Mouse (Mus musculus) liver, postnatal 0 days (tissue): Measurements from ENCODE around the gene Dhdds. TPM values are rescaled to one million over a fixed set of nuclear protein-coding genes. Genes with fewer than 3 reads are reported as not detected.

Experiments used
- ATAC-seq: fragments of 200-750 bp; cut with Nextera tagmentation; 2 replicates; pipeline ENCODE4 v1.8.0; 2017; ENCODE audit warnings: mild to moderate bottlenecking, moderate library complexity
- DNase-seq: peaks from one replicate; pipeline ENCODE4 v3.0.0-alpha.2; 2016
- H3K27ac ChIP-seq: fragments of 300-500 bp; sonication (generic); 2 replicates; pipeline ENCODE4 v1.5.1; 2014; ENCODE audit warnings: antibody characterized with exemption, moderate library complexity, mild to moderate bottlenecking, low read depth
- H3K27me3 ChIP-seq: fragments of 300-500 bp; sonication (generic); 2 replicates; pipeline ENCODE4 v1.6.1; 2014; ENCODE audit warnings: low read length, control low read depth, mixed read lengths; ENCODE audit not compliant: insufficient read depth
- H3K36me3 ChIP-seq: fragments of 300-500 bp; sonication (generic); replicated peaks from 2 replicates; pipeline ENCODE4 v1.6.1; 2014; ENCODE audit warnings: mild to moderate bottlenecking, control low read depth, low read length, moderate library complexity, mixed read lengths; ENCODE audit not compliant: insufficient read depth
- H3K4me1 ChIP-seq: fragments of 300-500 bp; sonication (generic); 2 replicates; pipeline ENCODE4 v1.6.1; 2014; ENCODE audit warnings: antibody characterized with exemption, mild to moderate bottlenecking, control low read depth; ENCODE audit not compliant: insufficient read depth
- H3K4me2 ChIP-seq: fragments of 300-500 bp; sonication (generic); 2 replicates; pipeline ENCODE4 v1.6.1; 2014; ENCODE audit warnings: low read depth, mild to moderate bottlenecking, low read length, moderate library complexity, mixed read lengths
- H3K4me3 ChIP-seq: fragments of 300-500 bp; sonication (generic); 2 replicates; pipeline ENCODE4 v1.5.1; 2014; ENCODE audit warnings: low read depth, low read length
- H3K9ac ChIP-seq: fragments of 300-500 bp; sonication (generic); replicated peaks from 2 replicates; pipeline ENCODE4 v1.6.1; 2014; ENCODE audit warnings: mild to moderate bottlenecking, moderate library complexity
- H3K9me3 ChIP-seq: fragments of 300-500 bp; sonication (generic); 2 replicates; pipeline ENCODE4 v1.6.1; 2016; ENCODE audit warnings: mild to moderate bottlenecking, control low read depth, low read length, mixed read lengths
- CTCF ChIP-seq: sonication (generic); IDR thresholded peaks from 2 replicates; pipeline ENCODE4 v1.5.1; 2016; ENCODE audit warnings: antibody characterized with exemption, low read depth
- EP300 ChIP-seq: IDR thresholded peaks from 2 replicates; pipeline ENCODE4 v1.6.1; 2016; ENCODE audit warnings: antibody characterized with exemption, low read depth, mild to moderate bottlenecking
- WGBS: fragments of 180-500 bp; shearing (Covaris S2); extraction: QIAGEN DNeasy Blood & Tissue Kit; methylation state at CpG from one replicate; pipeline ENCODE4 v1.1.7; 2014; ENCODE audit not compliant: insufficient replicate concordance; 5-methylcytosine and 5-hydroxymethylcytosine counted together
- polyA plus RNA-seq: library from polyadenylated mRNA; unstranded; fragments of >200 nt; fragmentation: Nextera tagmentation; extraction: Ambion mirVana; gene quantifications from 2 replicates; pipeline ENCODE4 v1.2.1, GENCODE M21; 2015

The Dhdds gene
- polyA plus RNA-seq, 1 experiment from 2014 or later, result 10.3 TPM

GRCm38 (mm10) chr4:134005581-134006358 is 5.1 kb upstream of the Dhdds start:
- H3K4me1 ChIP-seq, result no peaks in the 10 kb centered on the region
- H3K36me3 ChIP-seq, result no peaks in the 10 kb centered on the region
- H3K27me3 ChIP-seq, result no peaks in the 10 kb centered on the region
- DNase-seq (no peak), ATAC-seq (no peak)
- no peak overlapping the region for H3K4me2 ChIP-seq
- no peaks in the 10 kb centered on the region for H3K9me3 ChIP-seq
- H3K9ac ChIP-seq, result no peak overlapping the region
- 58% methylated on average over 12 of the region's 12 CpGs for WGBS
- no peak overlapping the region for H3K27ac ChIP-seq
- TF ChIP-seq EP300 (no peak), CTCF (no peak)
- no peak overlapping the region for H3K4me3 ChIP-seq

DNA sequence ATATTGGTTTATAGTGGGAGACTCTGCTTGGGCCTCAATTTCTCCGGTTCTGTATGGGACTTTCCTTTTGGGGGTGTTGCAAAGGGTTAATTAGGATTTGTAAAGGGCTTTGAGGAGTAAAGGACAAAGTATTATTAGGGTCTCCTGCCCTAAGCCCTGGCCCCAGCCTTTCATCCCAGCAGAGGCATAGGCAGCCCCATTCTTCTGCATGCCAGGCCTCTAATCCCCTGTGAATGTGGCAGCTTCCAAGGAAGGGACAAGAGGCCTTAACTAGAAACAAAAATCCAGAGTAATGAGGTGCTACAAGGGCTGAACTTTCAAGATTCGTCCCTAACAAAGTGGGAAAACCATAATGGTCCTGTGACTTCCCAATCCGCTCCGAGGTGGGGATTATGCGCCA is 2.2 kb upstream of the Dhdds start:
- WGBS, result 76% methylated on average over 5 of the region's 5 CpGs
- H3K4me2 ChIP-seq, result no peak overlapping the region
- H3K27me3 ChIP-seq, result no peaks in the 10 kb centered on the region
- no peaks in the 10 kb centered on the region for H3K9me3 ChIP-seq
- H3K4me1 ChIP-seq, result 0 out of 2 replicates have a peak, but pooled peaks cover 4% of the 10 kb centered on the region
- no peak for TF ChIP-seq EP300
- no peak for TF ChIP-seq CTCF
- ATAC-seq (no peak), DNase-seq (no peak)
- H3K9ac ChIP-seq, result no peak overlapping the region
- H3K27ac ChIP-seq, result no peak overlapping the region
- H3K36me3 ChIP-seq, result no peaks in the 10 kb centered on the region; the same call in 1 of the 2 replicates
- no peak overlapping the region for H3K4me3 ChIP-seq

DNA sequence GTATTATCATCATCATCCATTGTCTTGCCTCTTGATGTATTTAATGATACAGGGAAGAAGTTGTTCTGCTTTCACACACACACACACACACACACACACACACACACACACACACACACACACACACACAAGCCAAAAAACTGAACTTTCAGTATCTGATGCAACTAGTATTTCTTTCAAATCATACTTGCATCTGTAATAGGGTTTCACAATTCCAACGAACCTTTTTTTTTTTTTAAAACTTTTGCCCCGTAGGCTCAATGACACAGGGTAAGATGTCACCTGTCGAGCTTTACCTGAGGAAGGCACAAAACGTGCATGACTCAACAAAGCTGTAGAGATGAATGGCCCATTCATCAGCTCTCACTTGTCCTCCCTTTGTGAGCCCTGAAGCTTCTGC is 1.5 kb upstream of the Dhdds start:
- Histone ChIP-seq H3K4me2 (no peak overlapping the region), H3K9me3 (no peaks in the 10 kb centered on the region), H3K27ac (no peak overlapping the region), H3K4me1 (0 out of 2 replicates have a peak, but pooled peaks cover 4% of the 10 kb centered on the region), H3K27me3 (no peaks in the 10 kb centered on the region), H3K36me3 (no peaks in the 10 kb centered on the region; the same call in 1 of the 2 replicates), H3K4me3 (no peak overlapping the region), H3K9ac (no peak overlapping the region)
- TF ChIP-seq CTCF, result no peak
- TF ChIP-seq EP300, result no peak
- 49% methylated on average over 4 of the region's 4 CpGs for WGBS
- ATAC-seq (no peak), DNase-seq (no peak)

DNA sequence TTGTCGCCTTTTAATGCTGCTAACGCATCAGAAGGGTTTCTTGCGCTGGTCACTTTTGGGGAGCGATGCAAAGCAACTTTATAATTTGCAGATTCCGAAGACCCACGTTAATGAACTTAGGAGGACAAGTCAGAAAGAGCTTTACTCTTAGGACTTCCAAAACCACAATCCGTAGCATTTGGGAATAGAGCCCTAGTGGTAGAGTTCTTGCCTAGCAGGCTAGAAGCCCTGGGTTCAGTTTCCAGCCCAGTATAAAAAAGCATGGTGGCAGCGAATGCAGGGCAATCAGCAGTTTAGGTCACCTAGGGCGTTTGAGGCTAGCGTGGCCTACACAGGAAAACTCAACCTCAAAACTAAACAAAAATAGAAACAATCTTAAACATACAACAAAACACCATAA is 992 bp upstream of the Dhdds start:
- no peak overlapping the region for H3K9ac ChIP-seq
- no peak overlapping the region; the same call in 1 of the 2 replicates for H3K4me3 ChIP-seq
- 0 out of 2 replicates have a peak, but pooled peaks cover 4% of the 10 kb centered on the region for H3K4me1 ChIP-seq
- H3K4me2 ChIP-seq, result no peak overlapping the region
- no peak overlapping the region for H3K27ac ChIP-seq
- no peak for TF ChIP-seq EP300
- no peak for TF ChIP-seq CTCF
- ATAC-seq (no peak), DNase-seq (no peak)
- WGBS, result 66% methylated on average over 10 of the region's 10 CpGs
- peaks cover 3% of the 10 kb centered on the region; the same call in 1 of the 2 replicates for H3K36me3 ChIP-seq
- H3K27me3 ChIP-seq, result no peaks in the 10 kb centered on the region
- H3K9me3 ChIP-seq, result no peaks in the 10 kb centered on the region

GRCm38 (mm10) chr4:133994697-133995096 is 6.0 kb downstream of the Dhdds start:
- DNase-seq (no peak), ATAC-seq (no peak)
- H3K36me3 ChIP-seq, result peaks cover 49% of the 10 kb centered on the region

GRCm38 (mm10) chr4:133991087-133991660 is 9.5 kb downstream of the Dhdds start:
- Histone ChIP-seq H3K4me3 (no peak overlapping the region), H3K4me1 (no peaks in the 10 kb centered on the region), H3K27ac (no peak overlapping the region), H3K9ac (no peak overlapping the region), H3K27me3 (no peaks in the 10 kb centered on the region), H3K36me3 (peaks cover 61% of the 10 kb centered on the region), H3K4me2 (no peak overlapping the region), H3K9me3 (no peaks in the 10 kb centered on the region)
- DNase-seq (no peak), ATAC-seq (no peak)
- WGBS, result 83% methylated on average over 13 of the region's 13 CpGs
- TF ChIP-seq EP300, result no peak
- no peak for TF ChIP-seq CTCF

More at GRCm38 (mm10) chr4:133994697-133995096, 6.0 kb downstream of the Dhdds start:
- no peak overlapping the region for H3K27ac ChIP-seq
- H3K4me1 ChIP-seq, result no peaks in the 10 kb centered on the region
- no peak overlapping the region for H3K4me2 ChIP-seq
- TF ChIP-seq CTCF (no peak), EP300 (no peak)
- no peak overlapping the region for H3K9ac ChIP-seq
- no peak overlapping the region for H3K4me3 ChIP-seq
- WGBS, result 62% methylated on average over 8 of the region's 8 CpGs
- H3K27me3 ChIP-seq, result no peaks in the 10 kb centered on the region
- H3K9me3 ChIP-seq, result no peaks in the 10 kb centered on the region
